Mouse (Mus musculus) hindlimb bud, embryonic 11.5 days (tissue): ENCODE measurements around the gene Olfr263.

Experiments used
- DNase-seq: peaks from one replicate; pipeline ENCODE4 v3.0.0-alpha.2; 2012; ENCODE audit warnings: low read depth, low spot score; ENCODE audit errors: extremely low spot score

Gene Olfr263

DNA sequence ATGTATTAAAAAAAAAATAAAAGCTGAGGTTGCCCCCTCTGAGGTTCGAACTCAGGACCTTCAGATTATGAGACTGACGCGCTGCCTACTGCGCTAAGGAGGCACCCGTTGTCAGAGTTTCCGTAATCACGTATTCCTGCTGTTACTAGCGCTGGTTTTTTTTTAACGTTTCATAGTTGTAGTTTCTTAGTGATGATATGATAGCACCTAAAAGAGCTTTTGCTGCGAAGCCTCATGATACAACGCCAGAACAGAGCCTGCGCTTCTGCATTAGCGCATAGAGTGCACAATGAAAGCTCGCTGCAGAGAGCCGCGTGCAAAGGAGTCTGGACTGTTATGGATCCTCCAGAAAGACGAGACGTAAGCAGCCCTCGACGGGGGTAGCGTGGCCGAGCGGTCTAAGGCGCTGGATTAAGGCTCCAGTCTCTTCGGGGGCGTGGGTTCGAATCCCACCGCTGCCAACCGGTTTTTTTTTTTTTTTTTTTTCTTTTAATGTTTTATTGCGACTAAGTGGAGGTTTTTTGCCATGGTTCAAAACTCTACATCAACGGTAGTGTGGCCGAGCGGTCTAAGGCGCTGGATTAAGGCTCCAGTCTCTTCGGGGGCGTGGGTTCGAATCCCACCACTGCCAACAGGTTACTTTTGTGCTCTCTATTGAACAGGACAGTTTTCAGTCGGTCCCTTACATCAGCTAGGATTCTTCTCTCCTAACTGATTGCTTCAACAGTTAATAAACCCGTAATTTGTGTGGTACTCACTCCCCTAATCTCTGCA, 40.4 kb downstream of the Olfr263 start:
- DNase-seq: no peak

DNA sequence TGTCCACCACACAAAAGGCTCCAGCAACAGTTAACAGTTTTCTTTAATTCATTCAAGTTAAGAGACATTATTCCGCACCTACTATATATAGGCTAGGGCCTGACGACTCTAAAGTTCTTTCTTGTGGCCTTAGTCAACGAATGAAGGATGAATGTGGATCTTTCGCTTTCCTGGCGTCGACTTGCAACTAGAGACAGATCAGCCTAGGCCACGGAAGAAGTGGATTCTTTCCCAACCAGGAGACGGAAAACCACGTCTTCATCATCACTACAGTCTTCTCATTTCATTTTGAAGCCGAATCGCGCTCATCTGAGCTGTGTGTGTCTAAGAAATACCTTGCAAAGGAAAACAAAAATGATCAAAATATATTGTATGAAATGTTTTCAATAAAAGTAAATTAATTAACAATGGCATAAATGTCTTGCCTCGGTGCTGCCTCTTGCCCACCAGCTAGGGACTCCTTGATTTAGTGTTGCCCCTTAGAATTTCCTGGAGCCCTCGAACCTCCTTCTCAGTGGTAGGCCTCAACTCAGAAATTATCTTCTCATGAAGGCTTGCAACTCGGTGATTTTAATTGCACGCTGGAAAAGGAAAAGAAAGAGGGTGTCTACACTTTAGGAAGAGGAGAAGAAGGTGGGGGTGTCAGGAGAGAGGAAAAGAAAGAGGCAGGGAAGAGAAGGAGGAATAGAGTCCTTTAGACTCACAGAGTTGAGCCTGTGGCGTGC, 41.2 kb downstream of the Olfr263 start:
- no peak for DNase-seq

DNA sequence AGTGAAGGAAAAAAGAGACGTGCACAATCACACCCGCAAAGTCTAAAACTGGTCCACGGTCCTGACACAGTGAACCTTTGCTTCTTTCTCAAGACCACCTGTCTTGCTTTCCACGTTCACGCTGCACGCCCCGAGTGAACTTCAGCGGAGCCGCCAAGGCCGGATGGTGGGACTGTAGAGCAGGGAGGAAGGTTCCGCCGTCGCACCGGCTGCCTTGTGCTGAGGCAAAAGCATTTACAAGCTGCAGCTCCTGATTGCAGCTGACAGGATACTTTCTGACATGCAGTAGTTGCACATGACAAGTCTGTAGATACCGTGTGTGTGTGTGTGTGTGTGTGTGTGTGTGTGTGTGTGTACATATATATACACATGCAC, 41.7 kb downstream of the Olfr263 start:
- no peak for DNase-seq

DNA sequence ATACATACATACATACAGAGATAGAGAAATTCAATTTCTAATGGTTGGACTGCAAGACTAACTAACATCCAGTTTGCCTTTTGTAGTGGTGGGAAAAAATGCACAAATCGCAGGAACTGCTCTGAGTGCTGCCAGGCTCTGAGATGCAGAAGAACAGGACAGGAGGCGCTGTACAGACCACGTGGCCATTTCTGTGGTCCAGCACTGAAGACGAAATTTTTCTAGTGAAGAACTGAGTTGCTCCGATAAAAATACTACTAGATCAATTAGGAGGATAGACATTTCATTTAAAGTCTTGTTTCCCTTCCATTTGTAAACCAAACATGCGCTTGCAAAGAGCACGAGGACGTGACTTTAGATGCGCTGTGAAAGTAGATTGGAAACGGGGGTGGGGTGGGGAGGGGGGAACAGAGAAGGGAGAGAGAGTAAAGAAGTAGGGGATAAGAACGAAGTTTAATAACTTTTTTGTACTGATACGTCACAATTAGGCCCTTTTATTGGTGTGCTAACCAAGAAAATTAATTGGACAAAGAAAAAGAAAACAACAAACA, 42.2 kb downstream of the Olfr263 start:
- DNase-seq: no peak

DNA sequence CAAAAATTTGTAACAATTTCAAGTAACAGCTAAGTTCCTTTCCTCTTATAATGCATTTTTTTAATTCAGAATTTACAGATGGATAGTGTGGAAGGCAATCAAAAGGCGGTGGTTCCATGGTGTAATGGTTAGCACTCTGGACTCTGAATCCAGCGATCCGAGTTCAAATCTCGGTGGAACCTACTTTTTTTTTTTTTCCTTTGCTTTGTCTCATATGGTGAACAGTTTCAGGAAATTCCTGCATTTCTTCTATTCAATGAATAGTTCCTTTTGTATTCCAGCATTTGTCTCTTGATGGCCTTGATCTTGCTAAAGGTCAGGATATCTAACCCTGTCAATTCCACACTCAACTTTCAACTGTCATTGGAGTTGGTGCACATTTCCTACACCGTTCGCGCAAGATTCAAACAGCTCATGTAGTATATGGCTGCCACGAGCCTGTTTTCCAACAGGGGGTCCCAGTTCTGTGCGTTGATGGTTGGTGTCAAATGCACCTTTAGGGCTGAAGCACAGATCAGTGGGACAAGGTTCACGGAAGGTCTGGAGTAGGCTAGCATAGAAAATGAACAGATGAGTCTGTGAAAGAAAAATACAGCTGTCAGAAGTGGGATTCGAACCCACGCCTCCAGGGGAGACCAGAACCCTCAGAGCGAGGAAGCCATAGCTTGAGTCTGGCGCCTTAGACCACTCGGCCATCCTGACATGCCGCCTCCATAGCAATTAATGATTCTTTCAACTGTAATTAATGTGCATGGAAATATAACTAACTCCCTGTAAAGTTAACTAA, 43.0 kb downstream of the Olfr263 start:
- no peak for DNase-seq

DNA sequence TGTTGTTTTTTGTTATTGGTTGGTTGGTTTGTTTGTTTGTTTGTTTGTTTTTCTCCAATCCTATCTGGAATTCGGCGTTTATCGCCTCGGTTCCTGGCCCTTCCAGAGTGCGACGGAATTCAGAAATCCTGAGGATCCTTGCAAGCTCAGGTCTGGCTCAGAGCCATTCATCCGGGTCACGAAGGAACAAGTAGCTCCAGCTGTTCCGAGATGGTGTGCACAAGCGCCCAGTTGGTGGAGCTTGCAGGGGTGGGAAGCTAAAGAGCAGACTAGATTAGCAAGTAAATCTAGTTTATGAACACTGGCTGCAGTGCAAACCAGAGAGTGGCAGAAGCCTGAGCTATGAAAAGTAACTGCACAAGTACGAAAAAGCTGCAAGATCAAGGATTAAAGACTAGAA, 43.6 kb downstream of the Olfr263 start:
- no peak for DNase-seq

DNA sequence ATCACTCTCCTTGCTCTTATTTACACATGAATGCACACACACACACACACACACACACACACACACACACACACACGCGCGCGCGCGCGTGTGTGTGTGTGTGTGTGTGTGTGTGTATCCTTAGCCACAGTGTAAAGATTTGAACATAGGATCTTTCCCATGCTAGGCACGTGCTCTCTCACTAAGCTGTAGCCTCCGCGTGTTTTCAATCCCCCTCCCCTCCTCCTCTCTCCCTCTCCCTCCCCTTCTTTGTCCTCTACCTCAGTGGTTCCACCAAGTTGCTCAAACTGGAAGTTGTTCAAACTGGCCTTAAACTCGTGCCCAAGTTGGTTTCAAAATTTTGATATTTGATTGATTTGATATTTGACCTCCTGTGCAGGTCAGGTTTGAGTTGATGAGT, 47.3 kb downstream of the Olfr263 start:
- DNase-seq: no peak

DNA sequence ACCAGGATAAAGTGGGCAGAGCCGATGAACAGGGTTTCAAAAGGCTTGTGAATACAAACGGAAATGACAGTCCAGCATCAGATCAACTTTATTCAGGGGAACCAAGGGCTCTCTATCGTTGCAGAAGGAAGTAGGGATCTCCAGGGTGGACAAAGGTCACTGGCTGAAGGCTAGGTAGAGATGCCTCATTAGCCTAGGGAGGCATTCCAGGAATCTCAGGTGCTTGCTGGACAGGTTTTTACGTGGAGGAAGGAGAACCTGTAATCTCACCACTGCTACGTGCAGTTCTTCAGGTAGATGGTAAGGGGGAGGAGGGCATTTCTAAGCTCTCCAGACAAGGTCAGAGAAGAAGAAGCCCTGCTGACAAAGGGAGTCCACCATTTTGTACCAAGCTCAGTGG, 48.2 kb downstream of the Olfr263 start:
- DNase-seq: no peak

DNA sequence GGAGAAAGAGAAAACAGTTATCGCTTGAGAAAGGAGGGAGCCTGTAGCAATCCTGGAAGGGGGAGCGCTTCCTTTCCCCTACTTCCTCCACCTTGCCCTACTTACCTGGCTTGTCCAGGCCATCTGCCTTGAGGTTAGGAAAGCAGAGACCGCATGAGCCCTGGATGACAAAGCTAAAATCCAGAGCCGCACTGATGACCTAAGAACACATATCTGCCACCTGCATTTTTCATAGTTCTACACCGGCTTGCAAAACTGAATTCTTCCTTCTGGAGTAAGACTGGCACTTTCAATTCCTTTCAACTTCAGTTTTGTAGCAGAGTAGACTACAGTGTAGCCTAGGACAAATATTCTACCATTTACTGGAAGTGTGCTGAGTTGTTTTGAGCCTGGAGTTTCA, 48.9 kb downstream of the Olfr263 start:
- DNase-seq: no peak

DNA sequence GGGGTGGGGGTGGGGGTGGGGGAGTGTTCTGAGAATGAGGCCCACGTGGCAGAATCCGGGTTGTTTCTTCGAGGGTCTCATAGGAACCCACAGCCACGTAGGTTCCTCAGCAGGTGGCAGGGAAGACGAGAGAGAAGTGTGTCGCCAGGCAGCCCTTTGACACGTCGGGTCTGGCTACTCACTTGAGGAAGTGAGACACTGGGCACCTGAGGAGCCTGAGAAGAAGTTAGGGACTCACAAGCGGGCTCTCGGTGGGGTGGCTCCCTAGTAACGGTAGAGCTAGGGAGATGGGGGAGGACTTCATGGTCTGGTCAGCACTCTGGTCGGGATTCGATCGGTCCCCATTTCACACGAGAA, 49.9 kb downstream of the Olfr263 start, which contains the start of gene Trim27:
Gene Trim27, plus strand, starts transcription at position 79 of the 357 bp plus-strand sequence.
- DNase-seq: no peak

DNA sequence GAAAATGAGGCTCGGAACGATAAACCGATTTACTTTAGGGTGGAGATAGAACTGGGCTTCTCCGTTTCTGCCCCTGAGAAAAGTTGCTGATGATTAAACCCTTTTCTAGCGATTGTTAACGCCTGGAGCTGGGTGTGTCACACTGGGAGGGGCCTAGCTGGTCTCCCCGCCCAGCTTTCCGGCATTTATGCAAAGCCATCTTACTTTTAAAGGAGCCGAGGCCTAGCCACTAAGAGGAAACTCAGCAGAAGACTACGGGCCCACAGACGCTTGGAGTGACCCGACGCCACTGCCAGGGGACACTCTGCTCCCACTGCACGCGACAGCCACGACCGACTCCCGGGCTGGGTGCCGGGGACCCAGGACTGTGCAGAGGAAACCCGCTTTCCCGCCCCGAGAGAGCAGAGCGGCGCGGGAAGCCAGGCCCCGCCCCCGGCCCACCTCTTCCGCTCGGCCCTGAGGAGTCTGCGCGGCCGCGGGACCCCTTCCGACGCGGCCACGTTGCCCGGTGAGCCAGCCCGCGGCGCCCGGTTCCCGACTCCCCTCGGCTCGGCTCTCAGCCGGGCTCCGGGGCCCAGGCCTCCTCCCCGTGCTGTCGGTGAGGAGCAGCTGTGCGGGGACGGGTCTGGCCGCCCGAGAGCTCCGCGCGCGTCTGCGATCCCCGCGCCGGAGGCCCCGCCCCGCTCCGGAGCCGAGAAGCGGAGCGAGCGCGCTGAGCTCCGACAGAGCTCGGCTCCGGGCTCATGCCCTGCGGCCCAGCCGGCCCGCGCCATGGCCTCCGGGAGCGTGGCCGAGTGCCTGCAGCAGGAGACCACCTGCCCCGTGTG, 50.5 kb downstream of the Olfr263 start:
- DNase-seq: no peak

DNA sequence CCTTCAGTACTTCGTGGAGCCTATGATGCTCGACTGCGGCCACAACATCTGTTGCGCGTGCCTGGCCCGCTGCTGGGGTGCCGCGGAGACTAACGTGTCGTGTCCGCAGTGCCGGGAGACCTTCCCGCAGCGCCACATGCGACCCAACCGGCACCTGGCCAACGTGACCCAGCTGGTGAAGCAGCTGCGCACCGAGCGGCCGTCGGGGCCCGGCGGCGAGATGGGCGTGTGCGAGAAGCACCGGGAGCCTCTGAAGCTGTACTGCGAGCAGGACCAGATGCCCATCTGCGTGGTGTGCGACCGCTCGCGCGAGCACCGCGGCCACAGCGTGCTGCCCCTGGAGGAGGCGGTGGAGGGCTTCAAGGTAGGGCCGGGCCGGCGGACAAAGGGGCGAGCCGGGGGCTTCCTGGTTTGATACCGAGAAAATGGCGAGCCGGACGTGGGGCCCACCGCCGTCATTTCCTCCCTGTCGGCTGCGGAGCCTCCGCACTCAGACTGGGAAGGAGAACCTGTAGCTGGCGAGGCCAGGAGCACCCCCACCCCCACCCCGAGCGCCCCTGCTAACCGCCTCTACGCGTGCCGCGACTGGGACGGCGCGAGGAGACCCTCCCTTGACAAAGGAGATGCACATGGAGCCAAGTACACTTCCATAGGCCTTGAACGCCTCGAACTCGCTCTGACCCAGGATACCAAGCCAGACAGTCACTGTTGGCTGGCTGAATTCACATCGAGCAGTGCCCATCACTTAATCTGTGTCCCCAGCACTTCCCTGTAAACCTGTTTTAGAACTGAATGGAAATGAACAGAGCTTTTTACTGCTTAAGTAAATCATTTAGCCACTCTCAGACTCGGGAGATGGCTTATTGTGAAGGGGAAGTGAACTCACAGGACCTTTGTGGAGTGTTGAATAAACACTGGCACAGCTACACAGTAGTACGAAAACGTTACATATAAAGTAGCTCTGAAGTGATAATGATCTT, 51.4 kb downstream of the Olfr263 start:
- DNase-seq: no peak

DNA sequence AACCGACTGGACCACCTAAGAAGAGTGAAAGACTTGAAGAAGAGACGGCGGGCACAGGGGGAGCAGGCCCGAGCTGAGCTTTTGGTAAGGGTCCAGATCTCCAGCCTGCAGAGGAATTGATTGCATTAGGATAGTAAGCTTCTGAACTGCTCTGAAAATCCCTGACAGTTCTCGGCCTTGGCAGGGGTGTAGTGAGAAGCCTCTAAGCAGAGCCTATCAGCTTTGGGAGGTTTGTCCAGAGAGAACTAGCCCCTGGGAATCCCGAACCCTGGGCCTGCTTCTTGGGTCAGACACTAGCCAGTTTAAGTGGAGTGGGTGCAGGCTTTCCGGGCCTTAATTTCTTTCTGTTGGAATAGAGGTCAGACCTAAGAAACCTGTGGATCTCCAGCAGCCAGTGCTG, 52.6 kb downstream of the Olfr263 start:
- DNase-seq: no peak

DNA sequence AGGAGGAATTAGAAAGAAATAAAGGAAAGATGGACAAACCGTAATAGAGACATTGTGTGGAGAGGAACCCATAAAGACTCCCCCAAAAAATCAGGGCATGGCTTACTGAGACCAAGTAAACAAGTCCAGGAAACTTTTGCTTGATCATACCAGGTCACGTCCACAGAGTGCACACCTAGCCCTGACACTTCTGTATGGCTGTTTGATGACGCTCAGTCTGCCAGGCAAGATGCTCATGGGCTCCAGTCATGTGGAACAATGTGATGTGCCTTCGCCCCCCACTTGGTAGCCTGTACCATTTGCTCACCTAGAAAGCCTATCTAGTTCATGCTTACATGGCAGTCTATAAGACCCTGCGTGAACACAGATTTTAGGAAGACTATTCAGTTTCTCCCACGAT, 53.6 kb downstream of the Olfr263 start:
- no peak for DNase-seq

DNA sequence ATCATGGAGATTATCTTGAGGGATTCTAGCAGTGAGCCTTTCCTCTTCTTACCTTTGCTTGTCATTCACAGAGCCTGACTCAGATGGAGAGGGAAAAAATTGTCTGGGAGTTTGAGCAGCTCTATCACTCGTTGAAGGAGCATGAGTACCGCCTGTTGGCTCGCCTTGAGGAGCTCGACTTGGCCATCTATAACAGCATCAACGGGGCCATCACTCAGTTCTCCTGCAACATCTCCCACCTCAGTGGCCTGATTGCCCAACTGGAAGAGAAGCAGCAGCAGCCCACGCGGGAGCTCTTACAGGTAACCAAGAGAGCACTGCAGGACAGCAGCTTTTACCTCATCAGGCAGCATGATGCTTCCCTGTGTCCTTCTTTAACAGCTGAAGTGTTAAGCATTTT, 54.2 kb downstream of the Olfr263 start:
- DNase-seq: no peak

DNA sequence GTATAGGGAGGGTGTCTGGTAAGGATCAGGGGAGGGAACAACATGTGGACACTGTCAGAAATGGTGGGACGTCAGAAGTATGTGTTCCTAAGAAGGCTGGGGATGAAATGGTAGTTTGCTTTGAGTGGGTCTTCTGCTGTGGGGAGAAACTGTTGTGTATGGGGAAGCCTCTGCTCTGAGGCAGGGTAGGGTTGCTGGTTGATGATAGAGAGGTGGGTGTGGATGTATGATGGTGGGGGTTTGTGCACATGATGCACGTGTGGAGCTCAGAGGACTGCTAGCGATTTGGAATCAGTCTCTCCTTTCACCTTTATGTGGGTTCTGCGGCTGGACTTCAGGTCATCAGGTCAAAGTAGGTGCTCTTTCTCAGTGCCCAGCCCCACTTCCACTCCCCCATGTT, 56.1 kb downstream of the Olfr263 start:
- DNase-seq: no peak
